Mouse (Mus musculus) G1E-ER4 (cell line): ENCODE measurements around the gene Myo5a. TPM values are rescaled to one million over a fixed set of nuclear protein-coding genes. Genes with fewer than 3 reads are reported as not detected.

Experiments
- GATA1 ChIP-seq: IDR thresholded peaks from one replicate; pipeline ENCODE4 v1.8.0; 2012; ENCODE audit warnings: low read length, inconsistent platforms
- polyA plus RNA-seq: library from polyadenylated mRNA; stranded (reverse); fragments of >175 nt; gene quantifications from 2 replicates; pipeline ENCODE4 v1.2.3, GENCODE M21; 2012

Gene Myo5a
- polyA plus RNA-seq, 1 experiment, result 8.7 TPM

DNA sequence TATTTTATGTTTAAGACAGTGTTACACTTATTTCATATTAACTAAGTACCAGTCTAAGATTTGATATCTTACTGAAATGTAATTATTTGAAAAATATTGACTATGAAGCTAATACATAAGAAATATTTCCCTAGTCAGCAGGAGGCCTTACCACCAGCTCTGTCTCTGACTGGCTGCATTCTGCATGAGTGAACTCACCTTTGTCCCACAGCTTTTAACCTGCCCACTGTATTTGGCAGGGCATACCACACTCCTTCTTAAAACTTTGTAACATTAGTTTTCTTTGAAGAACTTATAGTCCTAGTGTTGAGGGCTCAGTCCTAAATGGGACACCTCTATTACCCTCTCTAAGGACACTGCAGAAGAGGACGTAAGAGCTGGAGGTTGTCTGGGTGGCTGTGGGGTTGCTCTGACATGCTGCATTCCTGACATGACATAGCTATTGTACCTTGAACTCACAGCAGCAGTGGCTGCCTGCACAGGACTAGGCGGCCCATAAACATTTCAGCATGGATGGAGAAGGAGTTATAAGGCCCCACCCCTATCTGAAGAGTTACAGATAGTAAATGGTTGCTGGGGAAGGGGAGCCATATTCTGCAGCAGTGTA, 45.9 kb downstream of the Myo5a start:
- no peak for TF ChIP-seq GATA1

- TF ChIP-seq GATA1, result no peak
Measured at GRCm38 (mm10) chr9:75121126-75121525, 50.3 kb downstream of the Myo5a start.

- no peak for TF ChIP-seq GATA1
Measured at GRCm38 (mm10) chr9:75124201-75124721, 53.4 kb downstream of the Myo5a start.

GRCm38 (mm10) chr9:75130553-75130952, 59.7 kb downstream of the Myo5a start:
- TF ChIP-seq GATA1, result no peak

GRCm38 (mm10) chr9:75146911-75147310, 76.1 kb downstream of the Myo5a start:
- no peak for TF ChIP-seq GATA1

DNA sequence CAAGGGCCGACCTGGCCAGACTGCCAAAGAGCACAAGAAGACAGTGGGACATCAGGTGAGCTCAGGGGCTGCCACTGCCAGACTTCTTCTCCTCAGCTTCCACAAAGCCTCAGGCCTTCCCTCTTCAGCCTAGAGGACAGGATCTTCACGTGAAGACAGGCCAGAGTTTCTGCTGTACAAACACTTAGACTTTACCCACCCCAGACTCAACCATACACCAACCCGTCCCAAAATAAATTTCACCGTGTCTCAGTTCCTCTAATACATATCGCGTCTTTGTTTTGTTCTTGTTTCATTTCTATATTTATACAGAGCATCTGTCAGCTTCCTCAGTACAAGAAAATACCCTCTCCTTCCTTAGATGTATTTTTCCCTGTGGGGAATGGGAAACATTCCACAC, 89.7 kb downstream of the Myo5a start:
- TF ChIP-seq GATA1, result no peak

GRCm38 (mm10) chr9:75163650-75164049, 92.8 kb downstream of the Myo5a start:
- no peak for TF ChIP-seq GATA1

DNA sequence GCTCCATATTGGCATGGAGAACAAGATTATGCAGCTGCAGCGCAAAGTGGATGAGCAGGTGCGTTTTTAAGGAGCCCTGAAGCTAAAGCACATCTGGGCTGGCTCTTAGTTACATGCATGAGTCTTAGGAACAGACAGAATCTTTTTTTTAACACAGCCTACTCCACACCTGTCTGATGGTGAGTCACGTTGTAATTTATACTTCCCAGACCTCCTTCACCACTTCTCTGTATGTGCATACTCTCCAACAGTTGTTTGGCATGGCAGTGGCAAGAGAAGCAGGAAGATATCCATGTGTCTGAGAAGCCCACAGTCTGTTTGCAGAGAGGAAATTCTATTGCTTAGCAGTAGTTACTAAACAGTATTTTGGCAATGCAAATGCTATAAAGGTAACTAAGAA, 100.9 kb downstream of the Myo5a start:
- TF ChIP-seq GATA1, result no peak

- TF ChIP-seq GATA1, result no peak
Measured at GRCm38 (mm10) chr9:75187646-75188260, 116.9 kb downstream of the Myo5a start.

GRCm38 (mm10) chr9:75193858-75194257, 123.0 kb downstream of the Myo5a start:
- no peak for TF ChIP-seq GATA1

DNA sequence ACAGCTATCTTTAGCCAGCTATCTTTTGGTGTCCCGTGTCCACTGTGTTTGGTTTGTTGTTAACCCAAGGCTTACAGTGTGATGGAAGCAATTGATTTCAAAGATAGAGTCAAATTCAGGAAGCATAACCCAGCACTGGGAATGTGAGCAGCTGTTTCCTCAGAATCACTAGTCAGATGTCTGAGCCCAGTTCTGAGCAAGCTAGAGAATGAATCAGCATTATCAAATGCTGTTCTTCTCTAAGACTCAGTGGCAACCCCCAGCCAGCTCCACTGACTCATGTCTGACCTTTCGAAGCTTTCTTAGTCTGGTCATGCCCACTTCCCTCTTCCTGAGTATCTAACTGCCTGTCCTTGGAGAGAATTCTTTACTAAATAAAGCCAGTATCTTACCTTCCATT, 125.5 kb downstream of the Myo5a start:
- TF ChIP-seq GATA1, result no peak

DNA sequence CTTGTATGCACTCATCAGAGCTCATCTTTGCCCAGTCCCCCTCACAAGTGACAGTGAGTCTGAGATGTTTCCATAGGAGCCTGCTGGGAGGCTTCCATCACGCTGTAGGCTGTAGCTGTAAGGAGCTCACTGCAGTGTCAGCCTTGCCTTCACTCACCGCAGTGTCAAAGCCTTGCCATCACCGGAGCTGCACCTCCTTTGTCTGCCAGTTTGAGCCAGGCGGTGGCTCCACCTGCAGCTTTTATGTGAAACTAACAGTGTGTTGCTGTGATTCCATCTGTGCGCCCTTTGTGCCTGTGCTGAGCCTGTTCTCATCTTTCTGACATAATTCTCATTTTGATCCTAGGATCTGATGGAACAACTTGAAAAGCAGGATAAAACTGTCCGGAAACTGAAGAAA, 126.5 kb downstream of the Myo5a start:
- TF ChIP-seq GATA1, result no peak

DNA sequence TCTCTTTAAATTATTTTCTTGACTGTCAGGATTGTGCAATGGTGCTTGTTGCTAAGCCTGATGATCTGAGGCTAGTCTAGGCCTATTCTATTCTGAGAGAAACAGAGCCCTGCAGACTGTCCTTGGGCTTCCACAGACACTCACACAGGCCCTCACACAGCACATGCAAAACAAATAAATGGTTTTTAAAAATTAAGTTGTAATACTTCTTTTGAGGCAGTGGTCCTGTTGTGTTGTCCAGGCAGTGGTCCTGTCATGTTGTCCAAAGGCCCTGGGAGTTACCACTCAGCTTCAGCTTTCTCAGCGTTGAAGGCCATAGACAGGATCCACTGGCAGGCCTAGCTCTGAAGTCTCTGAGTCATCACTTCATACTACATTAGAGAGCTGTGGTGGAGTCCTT, 130.7 kb downstream of the Myo5a start:
- TF ChIP-seq GATA1, result no peak

- no peak for TF ChIP-seq GATA1
Measured at GRCm38 (mm10) chr9:75202036-75202435, 131.2 kb downstream of the Myo5a start.

GRCm38 (mm10) chr9:75209246-75209645, 138.4 kb downstream of the Myo5a start:
- no peak for TF ChIP-seq GATA1

GRCm38 (mm10) chr9:75210269-75210668, 139.5 kb downstream of the Myo5a start:
- no peak for TF ChIP-seq GATA1

DNA sequence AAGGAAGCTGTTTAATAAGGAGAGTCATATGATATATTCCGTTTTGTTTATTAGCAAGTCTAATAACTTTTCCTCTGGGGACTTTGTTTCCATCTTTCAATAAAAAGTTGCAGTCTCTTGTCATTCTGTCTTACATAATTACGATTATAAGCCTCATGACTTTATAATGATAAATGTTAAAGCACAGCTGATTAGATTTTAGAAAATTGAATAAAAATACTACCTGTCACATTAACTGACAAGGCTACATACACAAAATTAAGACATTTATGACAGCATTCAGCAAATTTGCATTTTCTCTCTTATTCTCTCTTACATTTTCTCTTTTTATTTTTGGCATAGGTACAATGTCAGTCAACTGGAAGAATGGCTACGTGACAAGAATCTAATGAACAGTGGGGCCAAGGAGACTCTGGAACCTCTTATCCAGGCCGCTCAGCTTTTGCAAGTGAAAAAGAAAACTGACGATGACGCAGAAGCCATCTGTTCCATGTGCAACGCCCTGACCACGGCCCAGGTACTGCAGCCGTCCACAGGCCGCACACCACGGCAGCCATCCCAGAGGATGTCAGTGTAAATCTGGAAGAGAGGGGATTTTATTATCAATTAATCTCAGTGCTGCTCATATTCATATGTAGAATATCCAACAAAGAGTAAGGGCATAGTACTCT, 144.1 kb downstream of the Myo5a start:
- TF ChIP-seq GATA1, result no peak
